Mouse (Mus musculus) stomach, postnatal 0 days (tissue): ENCODE results near the gene Pml. TPM values are rescaled to one million over a fixed set of nuclear protein-coding genes. Genes with fewer than 3 reads are reported as not detected.
A peak's percentile ranks its signal among the peaks of the same experiment; 100 is the strongest.

Experiments used
- ATAC-seq: fragments of 200-750 bp; cut with Nextera tagmentation; 2 replicates; pipeline ENCODE4 v1.8.0; 2017; ENCODE audit not compliant: low FRiP score, low TSS enrichment
- DNase-seq: peaks from one replicate; pipeline ENCODE4 v3.0.0-alpha.2; 2016; ENCODE audit warnings: low spot score
- H3K27ac ChIP-seq: fragments of 300-500 bp; sonication (generic); replicated peaks from 2 replicates; pipeline ENCODE4 v1.5.1; 2014; ENCODE audit warnings: mild to moderate bottlenecking, control low read depth
- H3K27me3 ChIP-seq: fragments of 300-500 bp; sonication (generic); 2 replicates; pipeline ENCODE4 v1.6.1; 2014; ENCODE audit warnings: low read length; ENCODE audit not compliant: control insufficient read depth, insufficient read depth
- H3K36me3 ChIP-seq: fragments of 300-500 bp; sonication (generic); 2 replicates; pipeline ENCODE4 v1.6.1; 2014; ENCODE audit warnings: low read length, mixed read lengths; ENCODE audit not compliant: control insufficient read depth, insufficient read depth
- H3K4me1 ChIP-seq: fragments of 300-500 bp; sonication (generic); replicated peaks from 2 replicates; pipeline ENCODE4 v1.6.1; 2014; ENCODE audit warnings: antibody characterized with exemption; ENCODE audit not compliant: control insufficient read depth, insufficient read depth
- H3K4me2 ChIP-seq: fragments of 300-500 bp; sonication (generic); replicated peaks from 2 replicates; pipeline ENCODE4 v1.6.1; 2014; ENCODE audit warnings: low read depth, mild to moderate bottlenecking, control low read depth, moderate library complexity
- H3K4me3 ChIP-seq: fragments of 300-500 bp; sonication (generic); 2 replicates; pipeline ENCODE4 v1.5.1; 2014; ENCODE audit warnings: low read depth, low read length, control low read depth
- H3K9ac ChIP-seq: fragments of 300-500 bp; sonication (generic); 2 replicates; pipeline ENCODE4 v1.6.1; 2014; ENCODE audit warnings: mild to moderate bottlenecking, low read length, control low read depth, mixed read lengths
- H3K9me3 ChIP-seq: fragments of 300-500 bp; sonication (generic); 2 replicates; pipeline ENCODE4 v1.6.1; 2016; ENCODE audit warnings: low read length; ENCODE audit not compliant: control insufficient read depth
- CTCF ChIP-seq: IDR thresholded peaks from 2 replicates; pipeline ENCODE4 v1.5.1; 2016; ENCODE audit warnings: antibody characterized with exemption, low read depth, mild to moderate bottlenecking, moderate library complexity
- EP300 ChIP-seq: optimal IDR thresholded peaks from 2 replicates; pipeline ENCODE3; 2016; ENCODE audit warnings: antibody characterized with exemption
- WGBS: fragments of 180-500 bp; shearing (Covaris S2); extraction: QIAGEN DNeasy Blood & Tissue Kit; methylation state at CpG from one replicate; pipeline ENCODE4 v1.1.7; 2014; 5-methylcytosine and 5-hydroxymethylcytosine counted together
- polyA plus RNA-seq: library from polyadenylated mRNA; unstranded; fragments of >200 nt; fragmentation: Nextera tagmentation; extraction: Ambion mirVana; gene quantifications from 2 replicates; pipeline ENCODE4 v1.2.1, GENCODE M21; 2015

Pml gene
- polyA plus RNA-seq, 1 experiment from 2014 or later = 5.2 TPM

GRCm38 (mm10) chr9:58204448-58205000 lies 45.1 kb downstream of the Pml start:
- H3K27me3 ChIP-seq = peaks cover 25% of the 10 kb centered on the region

DNA sequence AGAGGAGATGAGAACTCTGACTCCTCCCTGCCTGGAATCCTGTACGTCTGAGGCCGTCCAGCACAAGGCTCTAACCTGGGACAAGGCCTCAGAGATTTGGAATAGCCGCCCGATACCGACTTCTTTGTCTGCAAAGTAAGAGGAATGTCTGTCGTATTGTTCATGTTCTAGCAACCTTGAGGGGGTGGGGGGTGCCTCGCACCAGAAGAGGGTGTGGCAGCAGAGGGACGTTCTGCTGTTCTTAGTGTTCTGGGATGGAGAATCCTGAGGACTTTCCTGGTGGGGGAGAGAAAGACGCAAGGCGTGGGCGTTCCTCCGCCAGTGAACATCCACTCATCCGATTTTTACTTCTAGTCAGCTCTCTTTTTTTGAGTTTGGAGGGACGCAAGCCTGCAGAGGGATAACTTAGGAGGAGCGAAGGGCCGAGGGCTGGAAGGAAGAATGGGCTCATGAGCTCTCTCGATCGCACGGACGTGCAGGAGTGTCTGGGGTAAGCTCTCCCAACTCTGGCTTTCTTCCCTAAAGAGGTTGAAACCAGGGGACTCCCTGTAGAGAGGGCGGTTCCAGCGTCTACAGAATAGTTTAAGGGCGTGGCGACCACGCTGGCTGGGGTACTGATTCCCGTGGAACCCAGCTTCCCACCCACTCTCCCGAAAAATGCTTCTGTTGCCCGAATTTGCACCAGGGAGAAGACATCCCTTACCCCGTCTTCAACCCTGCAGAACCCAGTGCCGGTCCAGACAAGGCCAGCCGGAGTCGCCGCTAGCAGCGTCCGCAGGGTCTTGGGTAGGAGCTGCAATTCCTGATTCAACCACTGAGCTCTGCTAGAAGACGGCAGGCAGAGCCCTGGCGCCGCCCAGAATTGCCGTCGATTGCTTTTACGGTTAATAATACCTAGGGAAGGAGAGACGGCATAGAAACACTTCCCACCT lies 45.8 kb downstream of the Pml start, which contains the start of the genes Islr and Islr2:
TSS of gene Islr (minus strand) at position 791 of the 932 bp plus-strand sequence.
TSS of gene Islr2 (minus strand) at position 804 of the 932 bp plus-strand sequence.
- peak within 1 kb of the TSS; percentile 47; the same call in 1 of the 2 replicates for H3K9ac ChIP-seq
- H3K4me2 ChIP-seq = peak within 1 kb of the TSS; percentile 52
- no peaks in the 10 kb centered on the region for H3K4me1 ChIP-seq
- DNase-seq (peak; percentile 79), ATAC-seq (peak; percentile 81)
- no peak within 1 kb of the TSS for H3K27ac ChIP-seq
- H3K4me3 ChIP-seq = peak within 1 kb of the TSS; percentile 39
- H3K9me3 ChIP-seq = no peaks in the 10 kb centered on the region
- no peaks in the 10 kb centered on the region for H3K36me3 ChIP-seq
- peaks cover 31% of the 10 kb centered on the region for H3K27me3 ChIP-seq
- 4% methylated on average over 42 of the region's 42 CpGs for WGBS
- TF ChIP-seq EP300 (no peak), CTCF (peak; percentile 71)

More at GRCm38 (mm10) chr9:58204448-58205000, 45.1 kb downstream of the Pml start:
- Histone ChIP-seq H3K4me3 (peak overlapping the region; percentile 39), H3K4me1 (no peaks in the 10 kb centered on the region), H3K27ac (no peak overlapping the region), H3K9me3 (no peaks in the 10 kb centered on the region), H3K9ac (peak overlapping the region; percentile 47; the same call in 1 of the 2 replicates), H3K36me3 (no peaks in the 10 kb centered on the region), H3K4me2 (peak overlapping the region; percentile 52)
- ATAC-seq (peak; percentile 79), DNase-seq (peak; percentile 94)
- 2% methylated on average over 18 of the region's 18 CpGs for WGBS
- peak; percentile 97 for TF ChIP-seq CTCF
- TF ChIP-seq EP300 = no peak

DNA sequence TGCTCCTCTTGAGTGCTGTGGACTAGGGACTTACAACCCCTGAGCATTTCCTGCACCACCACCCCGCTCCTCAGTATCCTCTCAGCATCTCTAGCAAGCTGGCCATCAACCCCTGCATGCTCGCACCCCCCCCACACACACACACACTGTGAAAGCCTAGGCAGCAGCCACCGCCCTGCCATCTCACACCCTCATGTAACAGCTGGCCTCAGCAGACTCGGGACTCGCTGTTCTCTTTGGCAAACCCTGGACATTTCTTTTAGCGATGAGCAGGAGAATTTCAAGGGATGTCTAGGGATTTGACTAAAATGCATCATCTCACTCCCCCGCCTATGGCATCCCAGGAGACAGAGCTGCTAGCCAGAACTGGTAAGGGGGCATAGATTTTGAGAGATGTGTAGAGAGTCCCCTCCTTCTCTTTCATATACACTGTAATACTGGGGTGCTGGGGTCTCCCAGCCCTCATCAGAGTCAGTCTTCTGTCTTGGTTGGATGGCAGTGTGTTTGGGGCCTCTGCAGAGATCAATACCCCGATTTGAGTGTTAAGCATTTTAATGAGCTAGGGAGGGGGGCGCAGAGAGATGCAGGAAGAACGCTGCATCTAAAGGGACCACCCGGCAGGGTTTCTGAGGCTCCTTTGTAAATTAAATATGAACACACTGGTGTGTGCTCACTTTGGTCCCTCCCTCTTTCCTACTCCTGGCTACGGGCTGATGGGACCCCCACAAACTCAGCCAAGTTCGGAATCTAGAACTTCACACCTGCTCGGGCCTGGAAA lies 46.7 kb downstream of the Pml start:
- H3K27ac ChIP-seq = no peak overlapping the region
- no peaks in the 10 kb centered on the region for H3K36me3 ChIP-seq
- peaks cover 39% of the 10 kb centered on the region for H3K27me3 ChIP-seq
- no peaks in the 10 kb centered on the region for H3K4me1 ChIP-seq
- ATAC-seq = no peak
- no peak overlapping the region for H3K9ac ChIP-seq
- TF ChIP-seq EP300 = no peak
- no peak for TF ChIP-seq CTCF
- no peak for DNase-seq
- no peak overlapping the region for H3K4me2 ChIP-seq
- H3K4me3 ChIP-seq = no peak overlapping the region
- WGBS = 13% methylated on average over 14 of the region's 14 CpGs
- no peaks in the 10 kb centered on the region for H3K9me3 ChIP-seq

DNA sequence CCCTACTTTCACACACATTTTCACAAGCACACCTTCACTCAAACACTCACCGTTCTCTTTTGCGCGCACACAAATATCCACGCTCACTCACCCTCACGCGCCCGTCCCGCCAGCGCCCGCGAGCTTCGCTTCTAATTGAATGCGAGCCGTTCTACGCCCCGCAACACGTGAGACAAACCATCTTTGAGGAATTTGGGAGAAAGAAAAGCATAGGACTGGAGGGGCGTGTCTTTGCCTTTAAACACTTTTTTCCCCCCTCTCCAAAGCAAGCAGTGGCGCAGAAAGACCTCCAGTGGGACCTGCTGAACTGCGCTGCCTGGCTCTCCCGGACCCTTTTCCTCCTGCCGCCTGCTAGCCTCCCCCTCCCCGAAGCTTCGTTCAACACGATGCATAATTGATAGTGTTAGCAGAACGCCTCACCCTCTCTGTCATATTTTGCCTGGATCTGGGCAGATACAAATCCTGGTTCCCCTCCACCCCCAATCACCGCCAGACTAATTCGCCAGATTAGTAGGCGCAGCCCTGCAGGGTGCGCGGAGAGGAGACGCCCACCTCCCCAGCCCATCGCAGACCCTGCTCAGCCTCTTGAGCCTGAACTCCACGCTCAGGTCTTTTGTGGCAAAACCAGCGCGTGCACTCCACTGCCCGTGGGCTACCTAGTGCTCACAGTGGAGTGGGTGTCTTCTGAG lies 47.6 kb downstream of the Pml start:
- Histone ChIP-seq H3K36me3 (no peaks in the 10 kb centered on the region), H3K4me1 (no peaks in the 10 kb centered on the region), H3K4me3 (no peak overlapping the region), H3K9ac (no peak overlapping the region), H3K4me2 (no peak overlapping the region), H3K9me3 (no peaks in the 10 kb centered on the region), H3K27ac (no peak overlapping the region), H3K27me3 (peaks cover 44% of the 10 kb centered on the region)
- DNase-seq (no peak), ATAC-seq (no peak)
- TF ChIP-seq CTCF (no peak), EP300 (no peak)
- 3% methylated on average over 37 of the region's 37 CpGs for whole genome bisulfite sequencing
